Mouse (Mus musculus): ENCODE results near the gene Tns3. TPM values are rescaled to one million over a fixed set of nuclear protein-coding genes. Genes with fewer than 3 reads are reported as not detected.

Tns3 gene
- polyA plus RNA-seq, 1 experiment from 2014 or later: 26.0 TPM

- Histone ChIP-seq H3K4me1 (ENCODE audit: control insufficient read depth, insufficient read depth, low read length) (no peaks in the 10 kb centered on the region), H3K36me3 (ENCODE audit: control insufficient read depth, insufficient read depth, low read length) (no peaks in the 10 kb centered on the region), H3K4me3 (ENCODE audit: low read depth, low read length) (no peak overlapping the region), H3K4me2 (ENCODE audit: low read depth, severe bottlenecking) (no peak overlapping the region), H3K27me3 (ENCODE audit: control insufficient read depth, insufficient read depth, low read length) (no peaks in the 10 kb centered on the region), H3K9me3 (ENCODE audit: control insufficient read depth, low read length) (no peaks in the 10 kb centered on the region), H3K9ac (ENCODE audit: low read length) (no peak overlapping the region), H3K27ac (replicated peaks; ENCODE audit: low read depth, low read length) (no peak overlapping the region)
- DNase-seq (ENCODE audit: low spot score) (no peak), ATAC-seq (ENCODE audit: insufficient number of reproducible peaks, low FRiP score, low TSS enrichment, low read depth) (no peak)
- 60% methylated on average over 7 of the region's 7 CpGs for WGBS
Observed at GRCm38 (mm10) chr11:8569232-8570028, 94.9 kb downstream of the Tns3 start.

GRCm38 (mm10) chr11:8568829-8569228 is 95.5 kb downstream of the Tns3 start:
- ATAC-seq (ENCODE audit: insufficient number of reproducible peaks, low FRiP score, low TSS enrichment, low read depth): no peak
- Histone ChIP-seq H3K36me3 (ENCODE audit: control insufficient read depth, insufficient read depth, low read length) (no peaks in the 10 kb centered on the region), H3K27me3 (ENCODE audit: control insufficient read depth, insufficient read depth, low read length) (no peaks in the 10 kb centered on the region), H3K9me3 (ENCODE audit: control insufficient read depth, low read length) (no peaks in the 10 kb centered on the region), H3K9ac (ENCODE audit: low read length) (no peak overlapping the region), H3K27ac (replicated peaks; ENCODE audit: low read depth, low read length) (no peak overlapping the region), H3K4me2 (ENCODE audit: low read depth, severe bottlenecking) (no peak overlapping the region), H3K4me3 (ENCODE audit: low read depth, low read length) (no peak overlapping the region), H3K4me1 (ENCODE audit: control insufficient read depth, insufficient read depth, low read length) (peaks cover under 1% of the 10 kb centered on the region; the same call in 1 of the 2 replicates)
- DNase-seq (ENCODE audit: low spot score): no peak
- WGBS: 80% methylated on average over 7 of the region's 7 CpGs

DNA sequence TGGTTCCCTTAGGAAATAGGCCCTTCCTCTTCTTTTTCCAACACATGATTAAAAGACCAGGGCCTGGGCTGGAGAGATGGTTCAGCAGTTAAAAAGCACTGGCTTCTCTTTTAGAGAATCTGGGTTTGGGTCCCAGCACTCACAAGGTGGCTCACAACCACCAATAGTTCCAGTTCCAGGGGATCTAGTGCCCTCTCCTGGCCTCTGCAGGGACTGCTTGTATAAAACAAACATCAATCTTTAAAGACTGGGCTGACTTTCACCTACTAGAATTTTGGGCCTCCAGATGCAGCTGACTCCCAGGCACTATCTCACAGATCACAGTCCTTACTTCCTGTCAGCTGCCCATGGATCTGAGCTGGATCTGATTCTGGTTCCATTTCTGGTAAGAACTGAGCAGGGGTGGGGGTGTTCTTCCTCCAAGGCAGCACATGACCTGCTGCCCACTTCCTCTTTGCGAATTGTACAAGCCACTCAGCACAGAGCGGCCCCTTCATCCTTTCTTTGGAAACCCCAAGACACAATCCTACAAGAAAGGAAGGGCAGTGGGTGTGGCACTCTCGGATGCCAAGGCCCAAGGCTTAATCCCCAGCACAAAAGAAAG is 98.0 kb downstream of the Tns3 start:
- H3K9me3 ChIP-seq (ENCODE audit: control insufficient read depth, low read length): no peaks in the 10 kb centered on the region
- no peak for DNase-seq (ENCODE audit: low spot score)
- WGBS: 90% methylated on average over 3 of the region's 3 CpGs
- no peaks in the 10 kb centered on the region for H3K27me3 ChIP-seq (ENCODE audit: control insufficient read depth, insufficient read depth, low read length)
- H3K27ac ChIP-seq (replicated peaks; ENCODE audit: low read depth, low read length): no peak overlapping the region
- H3K4me3 ChIP-seq (ENCODE audit: low read depth, low read length): no peak overlapping the region
- H3K36me3 ChIP-seq (ENCODE audit: control insufficient read depth, insufficient read depth, low read length): no peaks in the 10 kb centered on the region
- no peak overlapping the region for H3K9ac ChIP-seq (ENCODE audit: low read length)
- no peak overlapping the region for H3K4me2 ChIP-seq (ENCODE audit: low read depth, severe bottlenecking)
- peaks cover 5% of the 10 kb centered on the region; the same call in 1 of the 2 replicates for H3K4me1 ChIP-seq (ENCODE audit: control insufficient read depth, insufficient read depth, low read length)
- no peak for ATAC-seq (ENCODE audit: insufficient number of reproducible peaks, low FRiP score, low TSS enrichment, low read depth)

DNA sequence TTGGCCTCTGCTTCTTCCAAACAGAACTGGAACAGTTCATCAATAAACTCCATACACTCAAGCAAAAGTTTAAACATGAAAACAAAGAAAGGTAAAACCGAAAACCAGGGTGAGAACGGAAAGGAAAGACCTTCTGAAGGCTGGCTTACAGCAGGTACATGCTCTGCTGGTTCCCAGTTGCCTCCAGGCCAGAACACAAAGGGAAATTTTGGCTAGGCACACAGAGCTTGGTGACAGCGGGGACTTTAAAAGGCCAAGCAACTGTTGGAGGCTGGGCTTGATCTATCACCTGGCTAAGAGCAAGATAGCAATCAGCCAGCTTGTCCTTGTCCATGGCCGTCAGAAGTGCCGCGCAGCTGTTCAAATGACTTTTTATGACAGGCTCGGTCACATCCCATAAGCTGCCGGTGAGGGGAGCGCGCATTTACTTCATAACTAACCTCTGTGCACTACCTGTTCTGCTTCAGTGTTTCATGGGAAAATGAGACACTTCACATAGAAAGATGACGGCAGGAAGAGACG is 105.5 kb downstream of the Tns3 start:
- DNase-seq (ENCODE audit: low spot score): no peak
- Histone ChIP-seq H3K27ac (replicated peaks; ENCODE audit: low read depth, low read length) (no peak overlapping the region), H3K4me2 (ENCODE audit: low read depth, severe bottlenecking) (no peak overlapping the region), H3K9ac (ENCODE audit: low read length) (no peak overlapping the region), H3K27me3 (ENCODE audit: control insufficient read depth, insufficient read depth, low read length) (no peaks in the 10 kb centered on the region), H3K4me3 (ENCODE audit: low read depth, low read length) (no peak overlapping the region), H3K4me1 (ENCODE audit: control insufficient read depth, insufficient read depth, low read length) (peaks cover 18% of the 10 kb centered on the region), H3K36me3 (ENCODE audit: control insufficient read depth, insufficient read depth, low read length) (no peaks in the 10 kb centered on the region), H3K9me3 (ENCODE audit: control insufficient read depth, low read length) (no peaks in the 10 kb centered on the region)
- ATAC-seq (ENCODE audit: insufficient number of reproducible peaks, low FRiP score, low TSS enrichment, low read depth): no peak
- WGBS: 88% methylated on average over 12 of the region's 12 CpGs

DNA sequence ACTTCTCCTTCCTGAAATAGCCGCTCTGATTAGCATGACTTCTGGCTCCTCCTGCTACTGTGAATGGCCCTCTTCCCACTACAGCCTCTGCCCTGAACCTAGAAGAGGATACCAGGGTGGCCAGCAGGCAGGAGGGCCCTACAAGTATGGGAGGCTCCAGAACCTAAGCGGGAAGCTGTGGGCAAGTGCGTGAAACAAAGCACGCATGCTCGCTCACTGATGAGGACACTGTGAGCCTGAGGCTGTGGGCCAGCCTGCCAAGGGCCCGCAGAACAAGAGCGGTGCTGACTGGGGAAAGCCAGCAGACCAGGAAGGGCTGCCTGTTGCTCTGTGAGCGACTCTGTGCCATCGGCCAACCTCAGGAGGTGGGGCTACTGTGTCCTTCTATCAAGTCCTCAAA is 106.1 kb downstream of the Tns3 start:
- Histone ChIP-seq H3K36me3 (ENCODE audit: control insufficient read depth, insufficient read depth, low read length) (no peaks in the 10 kb centered on the region; the same call in 1 of the 2 replicates), H3K9me3 (ENCODE audit: control insufficient read depth, low read length) (no peaks in the 10 kb centered on the region), H3K4me2 (ENCODE audit: low read depth, severe bottlenecking) (no peak overlapping the region), H3K4me3 (ENCODE audit: low read depth, low read length) (no peak overlapping the region), H3K27ac (replicated peaks; ENCODE audit: low read depth, low read length) (0 out of 2 replicates have a peak overlapping the region, but pooled peaks have one; percentile 14), H3K9ac (ENCODE audit: low read length) (peak overlapping the region; percentile 17; the same call in 1 of the 2 replicates), H3K27me3 (ENCODE audit: control insufficient read depth, insufficient read depth, low read length) (no peaks in the 10 kb centered on the region), H3K4me1 (ENCODE audit: control insufficient read depth, insufficient read depth, low read length) (peaks cover 17% of the 10 kb centered on the region)
- no peak for ATAC-seq (ENCODE audit: insufficient number of reproducible peaks, low FRiP score, low TSS enrichment, low read depth)
- no peak for DNase-seq (ENCODE audit: low spot score)
- WGBS: 86% methylated on average over 9 of the region's 9 CpGs

- DNase-seq (ENCODE audit: low spot score): peak; percentile 57
Observed at GRCm38 (mm10) chr11:8557006-8557405, 107.3 kb downstream of the Tns3 start.

DNA sequence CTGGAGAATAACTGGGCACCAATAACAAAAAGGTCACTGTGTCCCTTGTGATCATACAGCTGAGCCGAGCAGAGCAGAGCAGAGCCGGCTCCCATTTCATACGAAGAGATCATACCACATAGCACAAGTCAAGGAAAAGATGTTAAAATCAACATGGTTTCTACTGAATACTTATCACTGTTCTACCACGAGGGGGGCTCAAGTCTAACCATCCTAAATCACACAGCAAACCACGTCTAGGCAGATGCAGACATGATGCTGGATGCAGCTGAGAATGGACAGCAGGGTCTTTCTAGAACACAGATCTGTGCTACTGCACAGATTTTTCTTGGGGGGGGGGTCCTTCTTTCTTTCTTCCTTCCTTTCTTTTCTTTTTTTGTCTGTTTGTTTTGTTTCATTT is 112.6 kb downstream of the Tns3 start:
- no peaks in the 10 kb centered on the region for H3K4me1 ChIP-seq (ENCODE audit: control insufficient read depth, insufficient read depth, low read length)
- WGBS: 95% methylated on average over 5 of the region's 5 CpGs
- no peak overlapping the region for H3K27ac ChIP-seq (replicated peaks; ENCODE audit: low read depth, low read length)
- no peak overlapping the region for H3K4me2 ChIP-seq (ENCODE audit: low read depth, severe bottlenecking)
- no peak for ATAC-seq (ENCODE audit: insufficient number of reproducible peaks, low FRiP score, low TSS enrichment, low read depth)
- no peaks in the 10 kb centered on the region for H3K27me3 ChIP-seq (ENCODE audit: control insufficient read depth, insufficient read depth, low read length)
- no peaks in the 10 kb centered on the region for H3K9me3 ChIP-seq (ENCODE audit: control insufficient read depth, low read length)
- no peak overlapping the region for H3K4me3 ChIP-seq (ENCODE audit: low read depth, low read length)
- H3K36me3 ChIP-seq (ENCODE audit: control insufficient read depth, insufficient read depth, low read length): peaks cover 10% of the 10 kb centered on the region
- no peak overlapping the region for H3K9ac ChIP-seq (ENCODE audit: low read length)
- DNase-seq (ENCODE audit: low spot score): no peak

More at GRCm38 (mm10) chr11:8557006-8557405, 107.3 kb downstream of the Tns3 start:
- Histone ChIP-seq H3K9ac (ENCODE audit: low read length) (no peak overlapping the region), H3K4me1 (ENCODE audit: control insufficient read depth, insufficient read depth, low read length) (peaks cover 14% of the 10 kb centered on the region), H3K27ac (replicated peaks; ENCODE audit: low read depth, low read length) (no peak overlapping the region), H3K4me2 (ENCODE audit: low read depth, severe bottlenecking) (no peak overlapping the region), H3K4me3 (ENCODE audit: low read depth, low read length) (no peak overlapping the region), H3K36me3 (ENCODE audit: control insufficient read depth, insufficient read depth, low read length) (no peaks in the 10 kb centered on the region; the same call in 1 of the 2 replicates), H3K27me3 (ENCODE audit: control insufficient read depth, insufficient read depth, low read length) (no peaks in the 10 kb centered on the region), H3K9me3 (ENCODE audit: control insufficient read depth, low read length) (no peaks in the 10 kb centered on the region)
- 51% methylated on average over 9 of the region's 9 CpGs for WGBS
- ATAC-seq (ENCODE audit: insufficient number of reproducible peaks, low FRiP score, low TSS enrichment, low read depth): peak; percentile 49; the same call in 1 of the 2 replicates

DNA sequence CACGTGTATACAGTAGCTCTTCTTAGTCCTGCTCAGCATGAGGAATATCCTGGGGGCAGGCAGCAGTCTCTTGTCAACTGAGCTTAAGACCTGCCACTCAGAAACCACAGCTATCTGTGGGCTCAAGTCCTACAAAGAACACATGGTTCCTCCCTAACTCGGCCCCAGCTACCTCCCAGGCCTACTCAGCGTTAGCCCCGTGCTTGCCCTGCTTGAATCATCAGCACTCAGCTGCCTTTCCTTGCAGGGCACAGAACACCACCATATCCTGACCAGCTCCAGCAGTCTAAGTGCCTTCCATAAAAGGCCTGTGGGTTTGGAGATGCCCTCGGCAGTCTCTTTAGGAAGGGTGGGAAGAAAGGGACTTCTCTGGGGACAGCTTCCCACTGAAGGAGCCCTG is 116.7 kb downstream of the Tns3 start:
- H3K4me3 ChIP-seq (ENCODE audit: low read depth, low read length): no peak overlapping the region
- H3K9me3 ChIP-seq (ENCODE audit: control insufficient read depth, low read length): no peaks in the 10 kb centered on the region
- no peak overlapping the region for H3K9ac ChIP-seq (ENCODE audit: low read length)
- DNase-seq (ENCODE audit: low spot score) (no peak), ATAC-seq (ENCODE audit: insufficient number of reproducible peaks, low FRiP score, low TSS enrichment, low read depth) (no peak)
- no peak overlapping the region for H3K4me2 ChIP-seq (ENCODE audit: low read depth, severe bottlenecking)
- no peaks in the 10 kb centered on the region for H3K27me3 ChIP-seq (ENCODE audit: control insufficient read depth, insufficient read depth, low read length)
- H3K27ac ChIP-seq (replicated peaks; ENCODE audit: low read depth, low read length): 0 out of 2 replicates have a peak overlapping the region, but pooled peaks have one; percentile 14
- H3K4me1 ChIP-seq (ENCODE audit: control insufficient read depth, insufficient read depth, low read length): no peaks in the 10 kb centered on the region
- peaks cover 14% of the 10 kb centered on the region for H3K36me3 ChIP-seq (ENCODE audit: control insufficient read depth, insufficient read depth, low read length)
- 73% methylated on average over 5 of the region's 5 CpGs for WGBS
